In the genomic region with DNA sequence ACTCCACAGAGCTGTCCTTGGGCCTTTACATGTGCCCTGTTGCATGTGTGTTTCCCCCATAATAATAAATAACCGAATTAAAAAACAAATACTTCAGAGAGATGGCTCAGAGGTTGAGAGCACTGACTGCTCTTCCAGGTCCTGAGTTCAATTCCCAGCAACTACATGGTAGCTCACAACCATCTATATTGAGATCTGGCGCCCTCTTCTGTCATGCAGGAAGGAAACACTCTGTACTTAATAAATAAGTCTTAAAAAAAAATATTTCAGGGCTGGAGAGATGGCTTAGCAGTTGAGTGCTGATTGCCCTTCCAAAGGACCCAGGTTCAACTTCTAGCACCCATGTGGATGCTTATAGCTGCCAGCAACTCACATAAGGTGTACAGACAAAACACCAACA, we compare ENCODE assay signal across 1 mouse cellular context.
TF ChIP-seq lines count a peak whose summit lies in the region.

No protein-coding gene starts in this region.

TF ChIP-seq in MEL, 35 proteins besides CTCF, POLR2A, EP300 and RAD21:
- TF ChIP-seq TCF12 (IDR thresholded peaks at IDR 0.05; ENCODE audit: low read depth, low read length) (no peak), POLR2AphosphoS2 (IDR thresholded peaks at IDR 0.05; ENCODE audit: low read length) (no peak), CHD2 (IDR thresholded peaks at IDR 0.05; ENCODE audit: low read length) (no peak), BHLHE40 (IDR thresholded peaks at IDR 0.05; ENCODE audit: borderline replicate concordance, low read depth, low read length) (no peak), CHD1 (IDR thresholded peaks at IDR 0.05; ENCODE audit: low read depth, low read length) (no peak), MEF2A (IDR thresholded peaks at IDR 0.05; ENCODE audit: extremely low read depth, insufficient replicate concordance, low read depth, low read length, poor library complexity, severe bottlenecking) (no peak), TBP (IDR thresholded peaks at IDR 0.05; ENCODE audit: low read depth, low read length) (no peak), HCFC1 (IDR thresholded peaks at IDR 0.05; ENCODE audit: low read depth, low read length) (no peak), ZNF384 (IDR thresholded peaks at IDR 0.05; ENCODE audit: low read depth, low read length) (peak; percentile 70), GATA1 (IDR thresholded peaks at IDR 0.05; ENCODE audit: low read depth, low read length) (no peak), E2F4 (IDR thresholded peaks at IDR 0.05; ENCODE audit: borderline replicate concordance, low read depth, low read length) (no peak), SMC3 (IDR thresholded peaks at IDR 0.05; ENCODE audit: low read depth, low read length) (peak; percentile 25; the same call in 1 of the 2 replicates)
